Mouse (Mus musculus): ENCODE results near the gene Cep131. TPM values are rescaled to one million over a fixed set of nuclear protein-coding genes. Genes with fewer than 3 reads are reported as not detected.

Gene Cep131
- polyA plus RNA-seq, 1 experiment from 2014 or later, result 28.1 TPM

DNA sequence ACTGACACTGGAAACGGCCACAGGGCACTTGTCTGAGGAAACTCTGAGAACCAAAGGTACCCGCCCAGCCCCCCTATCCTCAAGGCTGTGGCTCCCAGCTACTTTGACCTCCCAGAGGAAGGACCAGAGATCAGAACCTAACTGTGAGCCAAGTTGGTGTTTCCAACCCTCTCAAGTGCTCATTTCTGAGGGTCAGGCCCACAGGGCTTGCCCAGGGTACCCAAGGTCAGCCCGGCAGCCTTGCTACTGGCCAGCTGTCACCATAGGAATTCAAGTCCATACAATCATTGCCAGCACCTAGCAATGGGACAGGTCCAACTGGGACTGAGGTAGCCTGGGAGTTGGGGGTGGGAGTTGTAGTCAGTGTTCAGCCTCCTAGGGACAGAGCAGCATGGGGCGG lies 4.0 kb upstream of the Cep131 start:
- Histone ChIP-seq H3K4me3 (ENCODE audit: low read depth, low read length) (no peak overlapping the region), H3K9me3 (replicated peaks; ENCODE audit: control insufficient read depth, low read length) (no peaks in the 10 kb centered on the region), H3K4me1 (ENCODE audit: control insufficient read depth, insufficient read depth, low read length) (peaks cover under 1% of the 10 kb centered on the region; the same call in 1 of the 2 replicates), H3K4me2 (ENCODE audit: low read depth, low read length) (no peak overlapping the region), H3K27me3 (ENCODE audit: control insufficient read depth, insufficient read depth, low read length) (no peaks in the 10 kb centered on the region), H3K27ac (replicated peaks; ENCODE audit: low read depth, low read length) (no peak overlapping the region), H3K9ac (replicated peaks; ENCODE audit: low read length) (no peak overlapping the region), H3K36me3 (replicated peaks; ENCODE audit: control insufficient read depth, insufficient read depth, low read depth, low read length) (peaks cover 9% of the 10 kb centered on the region)
- WGBS, result 91% methylated on average over 4 of the region's 4 CpGs
- DNase-seq (ENCODE audit: low spot score) (no peak), ATAC-seq (replicated peaks; ENCODE audit: insufficient number of reproducible peaks, low FRiP score, low TSS enrichment, low read depth) (no peak)

DNA sequence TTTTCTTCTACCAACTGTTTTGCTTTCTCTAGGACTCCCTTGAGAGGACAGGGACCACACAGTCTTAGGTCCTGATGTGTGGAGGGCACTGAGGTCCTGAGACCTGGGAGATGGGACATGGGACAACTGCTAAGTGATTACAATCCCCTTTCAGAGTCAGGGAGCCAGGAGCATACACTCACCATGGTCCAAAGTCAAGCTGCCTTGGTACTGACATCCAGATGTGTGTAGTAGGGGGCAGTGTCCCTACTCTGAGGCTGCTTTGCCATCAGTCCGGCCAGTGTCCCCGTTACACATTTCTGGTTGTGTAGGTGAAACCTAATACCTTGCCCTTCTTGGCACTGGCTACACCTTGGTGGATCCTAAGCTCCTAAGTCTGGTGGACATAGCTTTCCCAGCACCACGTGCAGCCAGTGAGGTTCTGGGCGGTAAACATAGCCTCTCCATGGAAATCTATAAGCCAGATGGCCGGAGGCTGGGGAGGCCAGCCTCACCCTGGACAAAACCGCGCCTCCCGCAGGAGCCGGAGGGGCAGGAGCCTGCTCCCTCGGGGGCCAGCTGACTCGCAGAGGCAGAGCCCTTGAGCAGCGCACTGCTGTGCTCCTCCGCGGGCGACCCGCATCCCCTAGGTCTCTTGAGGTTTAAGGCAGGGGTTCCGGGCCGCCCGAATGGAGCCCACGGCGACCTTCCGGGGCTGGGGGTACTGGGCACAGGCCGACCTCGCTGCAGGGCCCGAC lies 568 bp downstream of the Cep131 start:
- ATAC-seq (replicated peaks; ENCODE audit: insufficient number of reproducible peaks, low FRiP score, low TSS enrichment, low read depth), result peak; percentile 46

GRCm38 (mm10) chr11:120080282-120080681 lies 6.3 kb downstream of the Cep131 start:
- DNase-seq (ENCODE audit: low spot score) (no peak), ATAC-seq (replicated peaks; ENCODE audit: insufficient number of reproducible peaks, low FRiP score, low TSS enrichment, low read depth) (no peak)
- 95% methylated on average over 6 of the region's 6 CpGs for WGBS
- Histone ChIP-seq H3K4me1 (ENCODE audit: control insufficient read depth, insufficient read depth, low read length) (no peaks in the 10 kb centered on the region), H3K9me3 (replicated peaks; ENCODE audit: control insufficient read depth, low read length) (no peaks in the 10 kb centered on the region), H3K4me3 (ENCODE audit: low read depth, low read length) (no peak overlapping the region), H3K4me2 (ENCODE audit: low read depth, low read length) (no peak overlapping the region), H3K36me3 (replicated peaks; ENCODE audit: control insufficient read depth, insufficient read depth, low read depth, low read length) (peaks cover 8% of the 10 kb centered on the region), H3K9ac (replicated peaks; ENCODE audit: low read length) (no peak overlapping the region), H3K27me3 (ENCODE audit: control insufficient read depth, insufficient read depth, low read length) (no peaks in the 10 kb centered on the region), H3K27ac (replicated peaks; ENCODE audit: low read depth, low read length) (no peak overlapping the region)

More for the DNA sequence above, 568 bp downstream of the Cep131 start:
- H3K4me3 ChIP-seq (ENCODE audit: low read depth, low read length), result peak overlapping the region; percentile 98
- peak overlapping the region; percentile 93 for H3K9ac ChIP-seq (replicated peaks; ENCODE audit: low read length)
- H3K4me1 ChIP-seq (ENCODE audit: control insufficient read depth, insufficient read depth, low read length), result peaks cover 4% of the 10 kb centered on the region
- H3K27me3 ChIP-seq (ENCODE audit: control insufficient read depth, insufficient read depth, low read length), result no peaks in the 10 kb centered on the region
- peak overlapping the region; percentile 80 for H3K4me2 ChIP-seq (ENCODE audit: low read depth, low read length)
- WGBS, result under 1% methylated on average over 25 of the region's 25 CpGs
- no peaks in the 10 kb centered on the region for H3K9me3 ChIP-seq (replicated peaks; ENCODE audit: control insufficient read depth, low read length)
- peak overlapping the region; percentile 52; the same call in 1 of the 2 replicates for H3K27ac ChIP-seq (replicated peaks; ENCODE audit: low read depth, low read length)
- H3K36me3 ChIP-seq (replicated peaks; ENCODE audit: control insufficient read depth, insufficient read depth, low read depth, low read length), result peaks cover 5% of the 10 kb centered on the region
- DNase-seq (ENCODE audit: low spot score), result peak; percentile 18

GRCm38 (mm10) chr11:120076191-120076590 lies 10.4 kb downstream of the Cep131 start:
- H3K9ac ChIP-seq (replicated peaks; ENCODE audit: low read length), result no peak overlapping the region
- 80% methylated on average over 3 of the region's 3 CpGs for WGBS
- H3K4me2 ChIP-seq (ENCODE audit: low read depth, low read length), result no peak overlapping the region
- peaks cover 12% of the 10 kb centered on the region for H3K36me3 ChIP-seq (replicated peaks; ENCODE audit: control insufficient read depth, insufficient read depth, low read depth, low read length)
- H3K4me1 ChIP-seq (ENCODE audit: control insufficient read depth, insufficient read depth, low read length), result no peaks in the 10 kb centered on the region
- H3K9me3 ChIP-seq (replicated peaks; ENCODE audit: control insufficient read depth, low read length), result no peaks in the 10 kb centered on the region
- H3K4me3 ChIP-seq (ENCODE audit: low read depth, low read length), result no peak overlapping the region
- H3K27me3 ChIP-seq (ENCODE audit: control insufficient read depth, insufficient read depth, low read length), result no peaks in the 10 kb centered on the region
- ATAC-seq (replicated peaks; ENCODE audit: insufficient number of reproducible peaks, low FRiP score, low TSS enrichment, low read depth) (no peak), DNase-seq (ENCODE audit: low spot score) (no peak)
- no peak overlapping the region for H3K27ac ChIP-seq (replicated peaks; ENCODE audit: low read depth, low read length)

GRCm38 (mm10) chr11:120072986-120073647 lies 13.5 kb downstream of the Cep131 start:
- ATAC-seq (replicated peaks; ENCODE audit: insufficient number of reproducible peaks, low FRiP score, low TSS enrichment, low read depth), result no peak
- 90% methylated on average over 9 of the region's 9 CpGs for WGBS
- Histone ChIP-seq H3K27me3 (ENCODE audit: control insufficient read depth, insufficient read depth, low read length) (no peaks in the 10 kb centered on the region), H3K9ac (replicated peaks; ENCODE audit: low read length) (no peak overlapping the region), H3K36me3 (replicated peaks; ENCODE audit: control insufficient read depth, insufficient read depth, low read depth, low read length) (peaks cover 8% of the 10 kb centered on the region), H3K9me3 (replicated peaks; ENCODE audit: control insufficient read depth, low read length) (no peaks in the 10 kb centered on the region), H3K4me1 (ENCODE audit: control insufficient read depth, insufficient read depth, low read length) (no peaks in the 10 kb centered on the region), H3K4me2 (ENCODE audit: low read depth, low read length) (no peak overlapping the region), H3K27ac (replicated peaks; ENCODE audit: low read depth, low read length) (no peak overlapping the region), H3K4me3 (ENCODE audit: low read depth, low read length) (no peak overlapping the region)
- no peak for DNase-seq (ENCODE audit: low spot score)

GRCm38 (mm10) chr11:120071731-120072320 lies 14.8 kb downstream of the Cep131 start:
- H3K4me3 ChIP-seq (ENCODE audit: low read depth, low read length), result no peak overlapping the region
- H3K9me3 ChIP-seq (replicated peaks; ENCODE audit: control insufficient read depth, low read length), result no peaks in the 10 kb centered on the region
- H3K9ac ChIP-seq (replicated peaks; ENCODE audit: low read length), result no peak overlapping the region
- H3K4me1 ChIP-seq (ENCODE audit: control insufficient read depth, insufficient read depth, low read length), result no peaks in the 10 kb centered on the region
- peaks cover 9% of the 10 kb centered on the region for H3K36me3 ChIP-seq (replicated peaks; ENCODE audit: control insufficient read depth, insufficient read depth, low read depth, low read length)
- no peak overlapping the region for H3K4me2 ChIP-seq (ENCODE audit: low read depth, low read length)
- no peaks in the 10 kb centered on the region for H3K27me3 ChIP-seq (ENCODE audit: control insufficient read depth, insufficient read depth, low read length)
- 63% methylated on average over 7 of the region's 7 CpGs for WGBS
- no peak for DNase-seq (ENCODE audit: low spot score)
- ATAC-seq (replicated peaks; ENCODE audit: insufficient number of reproducible peaks, low FRiP score, low TSS enrichment, low read depth), result no peak
- no peak overlapping the region for H3K27ac ChIP-seq (replicated peaks; ENCODE audit: low read depth, low read length)

DNA sequence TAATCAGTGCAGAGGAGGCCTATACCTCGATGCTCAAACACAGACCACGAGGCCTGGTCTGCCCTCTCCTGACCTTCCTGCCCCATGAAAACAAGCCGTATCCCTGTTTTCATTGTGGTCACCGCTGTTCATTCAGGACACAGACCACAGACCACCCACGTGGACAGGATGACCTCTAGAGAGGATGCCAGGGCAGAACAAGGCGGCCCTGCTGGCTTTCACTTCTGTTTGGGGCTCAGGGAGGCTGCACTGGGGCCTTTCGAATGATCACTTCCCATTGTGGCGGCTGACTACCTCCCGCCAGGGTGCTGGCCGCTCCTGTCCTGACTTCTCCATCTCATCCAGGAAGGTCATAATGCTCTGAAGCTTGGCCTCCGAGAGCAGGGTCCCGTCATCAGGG lies 15.6 kb downstream of the Cep131 start:
- WGBS, result 27% methylated on average over 12 of the region's 12 CpGs
- H3K9me3 ChIP-seq (replicated peaks; ENCODE audit: control insufficient read depth, low read length), result no peaks in the 10 kb centered on the region
- ATAC-seq (replicated peaks; ENCODE audit: insufficient number of reproducible peaks, low FRiP score, low TSS enrichment, low read depth) (no peak), DNase-seq (ENCODE audit: low spot score) (no peak)
- H3K4me2 ChIP-seq (ENCODE audit: low read depth, low read length), result no peak overlapping the region
- H3K27ac ChIP-seq (replicated peaks; ENCODE audit: low read depth, low read length), result no peak overlapping the region
- no peaks in the 10 kb centered on the region for H3K27me3 ChIP-seq (ENCODE audit: control insufficient read depth, insufficient read depth, low read length)
- H3K4me3 ChIP-seq (ENCODE audit: low read depth, low read length), result no peak overlapping the region
- peaks cover 9% of the 10 kb centered on the region for H3K36me3 ChIP-seq (replicated peaks; ENCODE audit: control insufficient read depth, insufficient read depth, low read depth, low read length)
- no peaks in the 10 kb centered on the region for H3K4me1 ChIP-seq (ENCODE audit: control insufficient read depth, insufficient read depth, low read length)
- no peak overlapping the region for H3K9ac ChIP-seq (replicated peaks; ENCODE audit: low read length)

Data from embryonic facial prominence, embryonic 11.5 days (tissue).